Mouse (Mus musculus): ENCODE results near the gene Usp24. TPM values are rescaled to one million over a fixed set of nuclear protein-coding genes. Genes with fewer than 3 reads are reported as not detected.

Gene Usp24
- polyA plus RNA-seq, 2 experiments from 2014 or later, result 9.9 to 12.9 TPM

Other genes starting within 250 kb of the Usp24 start
- not detected for gene Pcsk9, start 148.1 kb downstream of the Usp24 start, polyA plus RNA-seq (2017; shearing (Covaris generic))
- gene Bsnd, start 176.1 kb downstream of the Usp24 start, polyA plus RNA-seq (2017; shearing (Covaris generic)), result not detected
- 1 to 10 TPM; 2.6 to 3.0 TPM for gene Dhcr24, start 244.8 kb downstream of the Usp24 start, polyA plus RNA-seq (2017; shearing (Covaris generic))

All from CD4-positive, CD25-positive, alpha-beta regulatory T cell, adult 4 months (primary cell).